Mouse (Mus musculus): Measurements from ENCODE around the gene Tbata. TPM values are rescaled to one million over a fixed set of nuclear protein-coding genes. Genes with fewer than 3 reads are reported as not detected.

Tbata gene
- polyA plus RNA-seq, 1 experiment from 2014 or later = not detected

- no peak overlapping the region for H3K4me3 ChIP-seq (ENCODE audit: low read length)
- H3K9me3 ChIP-seq (ENCODE audit: control insufficient read depth, low read length) = no peaks in the 10 kb centered on the region
- H3K27me3 ChIP-seq (replicated peaks; ENCODE audit: control insufficient read depth, insufficient read depth, low read length) = no peaks in the 10 kb centered on the region
- WGBS = 50% methylated on average over 4 of the region's 4 CpGs
- no peak overlapping the region for H3K9ac ChIP-seq (ENCODE audit: low read depth, low read length)
- peaks cover 3% of the 10 kb centered on the region; the same call in 1 of the 2 replicates for H3K4me1 ChIP-seq (ENCODE audit: control insufficient read depth, insufficient read depth, low read length)
- H3K27ac ChIP-seq (ENCODE audit: low read length) = no peak overlapping the region
- H3K4me2 ChIP-seq (ENCODE audit: low read depth, low read length) = no peak overlapping the region
- H3K36me3 ChIP-seq (ENCODE audit: control insufficient read depth, insufficient read depth, low read length) = no peaks in the 10 kb centered on the region
- no peak for ATAC-seq
Observed at GRCm38 (mm10) chr10:61236683-61237390, 65.1 kb downstream of the Tbata start.

DNA sequence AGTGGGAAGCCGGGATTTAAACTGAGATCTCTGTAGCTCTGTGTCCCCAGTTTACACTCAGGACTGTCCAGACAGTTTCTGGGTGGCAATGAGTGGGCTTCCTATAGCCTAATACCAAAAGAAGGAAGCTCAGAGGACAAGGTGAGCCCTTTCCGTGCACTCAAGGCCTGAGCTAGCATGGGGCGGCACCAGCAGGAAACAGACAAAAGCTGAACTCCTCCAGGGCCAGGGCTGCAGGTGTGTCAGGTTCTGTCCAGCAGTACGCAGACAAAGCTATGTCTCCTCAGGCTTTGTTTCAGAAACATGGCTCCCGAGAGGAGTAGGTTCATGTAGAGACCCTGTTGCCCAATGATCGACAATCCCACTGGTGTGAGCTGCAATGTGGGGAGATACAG is 65.6 kb downstream of the Tbata start:
- Histone ChIP-seq H3K27me3 (replicated peaks; ENCODE audit: control insufficient read depth, insufficient read depth, low read length) (no peaks in the 10 kb centered on the region), H3K9ac (ENCODE audit: low read depth, low read length) (no peak overlapping the region), H3K9me3 (ENCODE audit: control insufficient read depth, low read length) (no peaks in the 10 kb centered on the region), H3K4me3 (ENCODE audit: low read length) (no peak overlapping the region), H3K36me3 (ENCODE audit: control insufficient read depth, insufficient read depth, low read length) (no peaks in the 10 kb centered on the region), H3K4me1 (ENCODE audit: control insufficient read depth, insufficient read depth, low read length) (peaks cover 3% of the 10 kb centered on the region; the same call in 1 of the 2 replicates), H3K4me2 (ENCODE audit: low read depth, low read length) (no peak overlapping the region), H3K27ac (ENCODE audit: low read length) (no peak overlapping the region)
- no peak for ATAC-seq
- 81% methylated on average over 6 of the region's 6 CpGs for WGBS

Small RNA genes within 50 kb of the gene (microRNA-seq; reads per million reads assigned to microRNA genes)
- gene Gm44308 = not detected

Other genes starting within 250 kb of the Tbata start
- 246 and 248 TPM in 2 replicates for gene Pcbd1, start 82.6 kb upstream of the Tbata start, polyA plus RNA-seq (2015; fragmentation: Nextera tagmentation; extraction: Ambion mirVana)
- gene Sgpl1, start 24.3 kb upstream of the Tbata start, polyA plus RNA-seq (2015; fragmentation: Nextera tagmentation; extraction: Ambion mirVana) = 110 and 147 TPM in 2 replicates
- gene Adamts14, start 101.5 kb downstream of the Tbata start, polyA plus RNA-seq (2015; fragmentation: Nextera tagmentation; extraction: Ambion mirVana) = 0.75 TPM in 2 replicates
- gene Prf1, start 125.9 kb downstream of the Tbata start, polyA plus RNA-seq (2015; fragmentation: Nextera tagmentation; extraction: Ambion mirVana) = 0.06 TPM in 1 of 2 replicates, not detected in the other
- 13.2 and 15.0 TPM in 2 replicates for gene Pald1, start 211.6 kb downstream of the Tbata start, polyA plus RNA-seq (2015; fragmentation: Nextera tagmentation; extraction: Ambion mirVana)
- gene Nodal, start 246.0 kb downstream of the Tbata start, polyA plus RNA-seq (2015; fragmentation: Nextera tagmentation; extraction: Ambion mirVana) = 0.15 and 0.16 TPM in 2 replicates